Mouse (Mus musculus) CD4-positive helper T cell, adult 2 months (primary cell): ENCODE measurements around the gene Nav3.

ENCODE experiments used
- DNase-seq: peaks from one replicate; pipeline ENCODE4 v3.0.0-alpha.2; 2012; ENCODE audit warnings: low read depth, missing footprints, low spot score

Nav3 gene

DNA sequence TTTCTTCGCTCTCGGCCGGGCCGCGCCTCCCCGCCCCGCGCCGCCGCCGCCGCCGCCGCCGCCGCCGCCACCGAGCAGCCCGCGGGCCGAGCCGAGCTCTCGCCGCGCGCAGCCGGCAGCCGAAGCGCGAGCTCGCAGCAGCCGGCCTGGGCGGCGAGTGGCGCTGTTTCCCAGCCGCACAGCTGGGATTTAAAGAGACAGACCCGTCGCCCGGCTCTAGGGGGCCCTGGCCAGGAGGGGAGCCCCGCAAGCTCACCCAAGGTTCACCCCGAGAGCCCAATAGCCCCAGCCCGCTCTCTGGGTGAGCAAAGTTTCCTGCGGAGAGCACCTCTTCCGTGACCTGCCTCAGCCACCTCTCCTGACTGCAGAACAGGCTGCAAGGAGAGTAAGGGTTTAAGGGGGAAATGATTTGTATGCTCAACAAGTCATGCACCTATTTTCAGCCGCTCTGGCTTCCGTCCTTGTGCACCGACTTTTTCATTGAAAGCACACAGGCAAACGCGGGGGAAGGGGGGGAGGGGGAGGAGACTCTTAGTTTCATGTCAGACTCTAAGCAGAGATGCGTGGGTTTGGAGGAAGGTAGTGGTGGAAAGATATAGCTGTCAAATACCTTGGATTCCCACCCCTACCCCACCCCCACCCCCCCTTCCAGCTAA, at the start of gene Nav3:
Nav3 (minus strand) TSS at position 367 of the 656 bp plus-strand sequence.
- no peak for DNase-seq

DNA sequence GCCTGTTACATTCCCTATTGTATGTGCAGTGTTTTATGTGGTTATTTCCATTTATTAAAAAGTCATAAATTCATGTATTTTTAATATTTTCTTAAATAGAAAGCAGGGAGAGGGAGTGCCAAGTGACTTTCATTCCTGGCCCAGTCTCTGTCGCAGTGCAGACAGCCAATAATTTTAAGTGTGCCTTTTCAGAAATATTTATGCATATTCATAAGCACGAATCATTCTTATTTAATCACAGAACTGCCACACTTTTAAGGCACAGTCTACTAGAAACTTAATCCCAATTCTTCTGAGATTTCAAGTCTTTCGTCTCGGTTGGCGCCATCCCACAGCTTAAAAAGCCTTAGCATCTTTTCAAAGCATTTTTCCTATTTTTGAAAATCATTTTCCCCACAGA, 29.3 kb upstream of the Nav3 start:
- no peak for DNase-seq

DNA sequence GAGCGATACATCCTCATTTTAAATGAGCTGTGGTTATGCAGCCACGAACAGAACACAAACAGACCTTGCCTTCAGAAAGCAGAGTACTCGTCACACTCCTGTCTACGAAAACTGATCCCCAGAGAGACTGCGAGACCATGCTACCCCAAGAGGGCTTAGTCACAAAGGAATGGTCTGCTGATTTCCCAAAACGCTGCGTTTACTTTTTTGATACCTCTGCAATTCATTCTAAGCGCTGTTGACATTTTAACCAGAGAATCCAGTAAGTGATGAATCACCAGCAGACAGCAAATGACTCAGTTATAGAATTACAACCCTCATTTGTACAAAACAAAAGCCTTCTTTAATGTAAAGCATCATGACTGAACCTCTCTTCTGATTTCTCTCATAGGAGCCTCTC, 28.8 kb upstream of the Nav3 start:
- DNase-seq, result no peak

DNA sequence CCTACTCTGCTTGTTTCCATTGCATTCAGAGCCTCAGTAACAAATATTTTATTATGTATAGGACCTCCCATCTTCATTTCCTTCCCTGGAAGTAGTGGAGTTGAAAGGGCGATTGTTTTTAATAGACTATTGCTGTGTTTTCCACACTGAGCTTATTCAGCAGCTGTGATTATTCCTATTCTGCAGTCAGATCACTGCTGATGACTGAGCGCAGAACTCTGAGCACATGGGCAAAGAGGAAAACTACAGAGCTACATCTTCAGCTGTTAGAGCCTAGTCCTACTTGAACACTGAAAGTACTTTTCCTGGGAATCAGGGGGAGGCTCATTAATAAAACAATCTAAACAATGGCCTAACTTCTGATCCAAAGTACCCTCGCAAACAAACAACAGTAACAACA, 23.2 kb upstream of the Nav3 start:
- no peak for DNase-seq

DNA sequence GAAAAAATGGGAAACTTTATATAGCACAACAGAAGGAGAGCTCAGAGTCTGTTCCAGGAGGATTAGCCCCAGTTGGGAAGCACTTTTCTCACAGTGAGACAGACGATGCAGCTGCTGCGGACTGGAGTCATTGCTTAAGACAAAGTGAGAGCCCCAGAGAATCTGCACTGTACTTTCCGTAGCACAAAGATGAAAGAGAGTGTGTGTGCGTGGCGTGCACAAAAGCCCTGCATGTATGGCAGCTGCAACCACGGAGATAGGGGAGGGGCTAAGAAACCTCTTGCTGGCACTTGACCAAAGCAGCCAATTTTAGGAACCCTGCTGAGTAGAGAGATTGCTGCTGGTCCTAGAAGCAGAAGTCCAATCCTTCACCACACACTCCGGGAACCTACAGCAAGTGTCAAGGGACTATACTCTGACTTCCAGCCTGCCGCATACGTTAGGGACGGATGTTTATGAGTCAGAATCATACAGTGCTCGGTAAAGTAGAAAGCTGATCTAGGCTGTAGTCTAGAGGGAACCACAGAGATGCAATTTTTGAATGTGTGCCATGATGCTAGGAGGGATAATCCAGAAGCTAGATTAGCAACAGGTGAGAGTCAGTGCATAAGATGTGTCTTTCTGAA, 21.8 kb upstream of the Nav3 start:
- DNase-seq, result no peak

DNA sequence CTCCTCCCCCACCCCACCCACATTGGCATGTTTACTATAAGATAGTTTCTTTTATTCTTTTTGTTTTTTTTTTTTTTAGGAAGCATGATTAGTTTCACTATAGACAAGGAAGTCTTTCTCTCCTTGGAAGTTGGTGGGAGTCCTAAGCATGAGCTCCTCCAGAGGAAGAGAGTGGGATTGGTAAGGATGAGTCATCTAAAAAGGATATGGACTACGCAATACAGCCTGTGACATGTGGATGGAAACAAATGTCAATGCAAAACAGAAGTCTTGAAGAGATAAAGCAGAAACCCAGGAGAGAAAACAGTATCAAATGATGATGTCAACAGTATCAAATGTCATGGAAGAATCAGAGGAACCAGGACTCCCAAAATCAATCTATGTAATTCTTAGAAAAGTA, 18.1 kb upstream of the Nav3 start:
- no peak for DNase-seq

DNA sequence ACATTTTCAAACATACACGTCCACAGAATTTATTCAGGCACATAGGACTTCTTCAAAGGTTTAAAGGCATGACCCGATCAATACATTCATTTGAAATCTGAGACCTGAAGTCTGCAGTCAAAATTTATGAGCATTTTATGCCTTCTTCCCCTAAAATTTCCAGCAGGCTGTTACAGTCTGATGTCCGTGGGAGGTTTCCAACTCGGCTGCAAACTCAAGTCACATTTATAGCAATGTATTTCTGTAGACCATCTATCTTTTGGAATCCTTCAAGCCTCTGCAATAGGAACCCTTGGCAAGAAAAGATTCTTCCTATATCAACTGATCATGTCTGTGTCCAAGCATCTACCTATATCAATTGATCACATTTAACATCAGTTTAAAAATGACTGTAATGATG, 13.4 kb upstream of the Nav3 start:
- no peak for DNase-seq

DNA sequence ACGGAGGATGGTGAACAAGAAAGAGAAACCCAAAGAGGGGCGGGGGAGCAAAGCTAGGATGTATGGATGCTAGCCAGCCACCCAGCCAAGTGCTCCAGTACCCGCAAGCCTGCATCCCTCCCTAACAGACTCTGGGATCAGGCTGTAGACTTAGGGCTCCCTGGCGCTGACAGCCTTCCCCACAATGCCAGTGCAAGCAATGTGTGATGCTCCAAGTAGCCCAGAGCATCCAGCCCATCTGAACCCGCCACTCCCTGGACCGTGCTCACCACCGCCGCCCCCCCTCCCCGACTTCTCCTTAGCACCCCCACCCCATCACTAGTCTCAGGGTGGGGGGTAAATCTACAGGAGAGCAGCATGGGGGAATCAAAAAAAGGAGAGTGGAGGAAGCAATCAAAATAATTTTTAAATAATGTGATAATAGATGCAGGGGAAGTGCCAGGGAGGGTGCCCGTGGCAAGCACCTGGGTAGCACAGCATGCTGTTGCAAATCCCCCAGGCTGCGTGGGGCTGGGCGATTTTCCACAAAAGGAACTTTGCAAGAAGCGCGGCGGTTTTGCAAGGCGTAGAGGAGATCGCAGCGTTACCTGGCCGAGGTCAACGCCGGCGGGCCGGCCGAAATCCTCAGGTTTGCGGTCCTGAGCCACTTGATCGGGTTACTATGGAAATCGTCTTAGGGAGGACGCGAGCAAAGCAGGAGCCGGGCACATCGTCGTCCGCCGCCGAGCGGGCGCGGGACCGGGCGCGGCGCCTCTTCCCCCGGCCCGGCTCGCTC, 754 bp downstream of the Nav3 start:
- no peak for DNase-seq

DNA sequence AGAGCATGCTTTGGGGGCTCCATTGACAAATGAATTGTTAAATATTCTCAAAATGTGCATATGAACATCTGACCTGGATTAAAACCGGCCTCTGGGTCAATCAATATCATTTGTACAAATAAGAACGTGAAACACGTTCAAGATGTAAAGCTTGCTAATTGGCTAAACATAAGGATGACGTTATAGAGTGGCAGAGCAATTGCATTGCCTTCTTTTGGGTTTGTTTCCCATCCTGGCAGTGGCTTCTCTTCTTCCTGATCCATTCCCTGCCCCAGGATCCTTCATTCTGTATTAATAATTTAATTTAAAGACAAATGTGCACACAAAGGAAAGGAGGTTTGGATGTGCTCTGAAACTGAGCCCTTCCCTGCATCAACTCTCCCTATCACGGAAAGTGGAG, 2.4 kb downstream of the Nav3 start:
- DNase-seq, result no peak

DNA sequence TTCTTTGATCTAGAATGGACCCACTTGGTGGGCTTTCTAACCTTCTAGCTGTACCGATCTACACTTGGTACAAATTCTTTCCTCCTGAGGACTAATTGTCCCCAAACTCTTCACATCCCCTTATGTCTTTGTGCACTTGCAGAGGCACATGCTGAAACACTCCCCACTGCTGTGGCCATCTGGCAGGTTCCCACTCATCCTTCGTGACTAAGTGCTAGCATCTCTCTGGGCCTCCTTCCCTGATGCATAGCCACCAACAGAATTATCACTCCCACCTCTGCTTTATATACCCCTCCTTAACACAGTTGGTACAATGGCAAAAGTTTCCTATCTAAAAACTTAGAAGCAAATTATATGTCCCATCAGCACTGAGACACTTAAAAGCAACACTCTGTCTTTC, 15.6 kb downstream of the Nav3 start:
- DNase-seq, result no peak

DNA sequence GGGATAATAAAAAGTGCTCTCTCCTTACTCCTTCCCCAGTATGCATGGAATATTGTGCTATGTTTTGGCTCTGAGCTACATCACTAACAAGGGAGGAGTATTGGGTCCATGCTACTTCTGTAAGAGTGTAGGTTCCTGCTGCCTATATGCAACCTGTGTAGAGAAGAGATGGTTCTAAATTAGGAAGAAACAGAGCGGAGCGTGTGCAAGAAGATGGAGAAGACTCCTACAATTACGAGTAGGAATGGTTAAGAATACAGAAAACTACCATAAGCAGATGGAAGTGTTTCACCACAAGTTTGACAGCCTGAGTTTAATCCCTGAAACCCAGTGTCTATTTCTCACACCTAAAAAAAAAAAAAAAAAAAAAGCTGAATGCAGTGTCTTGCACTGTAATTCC, 24.9 kb downstream of the Nav3 start:
- DNase-seq, result no peak

DNA sequence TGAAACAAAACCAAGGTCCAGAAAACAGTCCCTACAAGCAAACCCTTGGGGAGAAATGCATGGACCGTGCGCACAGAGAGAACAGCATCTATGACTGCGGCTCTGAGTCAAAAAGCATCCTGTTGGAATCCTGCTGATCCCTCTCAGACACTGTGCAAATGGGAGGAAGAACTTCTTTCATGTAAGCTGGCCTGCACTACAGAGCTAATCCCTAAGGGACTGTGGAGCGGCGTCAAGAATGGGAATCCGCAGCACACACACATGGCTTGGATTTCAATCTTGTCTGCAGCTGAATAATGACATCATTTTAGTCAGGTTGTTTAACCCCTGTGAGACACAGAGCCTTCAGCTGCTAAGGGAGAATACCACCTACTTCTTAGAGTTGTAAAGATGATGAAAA, 26.4 kb downstream of the Nav3 start:
- no peak for DNase-seq

DNA sequence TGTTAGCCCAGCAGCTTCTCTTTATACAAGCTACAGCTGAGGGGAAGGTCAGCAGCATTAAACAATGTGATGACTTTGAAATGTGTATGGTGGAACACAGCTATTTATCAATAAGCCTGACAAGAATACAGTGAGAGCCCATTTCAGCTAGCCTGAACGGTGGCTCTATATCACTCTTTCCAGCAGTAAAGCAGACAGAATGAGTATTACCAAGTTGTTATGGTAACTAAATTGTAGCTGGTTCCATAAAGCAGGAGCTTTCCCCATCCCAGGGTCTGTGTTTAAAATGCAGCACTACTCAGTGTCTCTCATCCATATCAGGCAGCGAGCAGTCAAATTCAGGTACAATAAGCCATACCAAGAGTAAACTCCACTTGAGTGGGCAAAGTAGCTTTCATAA, 27.0 kb downstream of the Nav3 start:
- no peak for DNase-seq

DNA sequence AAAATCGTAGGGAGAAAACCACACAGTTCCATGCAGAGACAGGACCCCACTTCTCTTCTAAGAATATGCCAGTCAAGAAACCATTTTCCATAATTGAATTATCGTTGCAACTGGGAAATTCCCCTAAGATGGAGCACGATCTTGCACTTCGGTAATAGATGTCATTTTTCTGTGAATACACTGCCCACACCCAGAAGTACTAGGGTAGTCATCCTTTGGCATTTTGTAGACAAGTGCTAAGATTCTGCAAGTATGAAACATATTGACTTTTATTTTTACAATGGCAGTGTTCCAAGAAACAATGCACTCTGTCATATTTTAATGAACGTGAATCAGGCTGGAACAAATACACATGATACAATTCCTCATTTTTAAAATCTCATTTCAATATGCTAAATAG, 34.5 kb downstream of the Nav3 start:
- DNase-seq, result no peak

DNA sequence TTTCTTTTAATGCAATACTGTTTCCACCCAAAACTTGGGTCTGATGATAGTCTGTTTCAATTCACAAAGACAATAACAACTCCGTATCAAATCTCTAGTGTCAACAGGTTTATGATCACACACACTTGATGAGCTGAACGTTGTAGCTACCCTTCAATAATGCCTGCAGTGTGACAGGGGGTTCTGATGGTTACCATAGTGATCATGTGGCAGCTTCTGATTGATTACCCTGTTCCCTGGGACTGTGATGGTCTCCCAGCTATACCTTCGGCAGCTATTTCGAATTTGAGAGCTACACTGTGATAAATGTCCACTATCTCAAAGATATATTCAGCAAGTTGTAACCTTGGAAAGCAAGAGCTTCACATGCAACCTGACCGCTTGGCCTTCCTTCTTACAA, 39.0 kb downstream of the Nav3 start:
- DNase-seq, result no peak

DNA sequence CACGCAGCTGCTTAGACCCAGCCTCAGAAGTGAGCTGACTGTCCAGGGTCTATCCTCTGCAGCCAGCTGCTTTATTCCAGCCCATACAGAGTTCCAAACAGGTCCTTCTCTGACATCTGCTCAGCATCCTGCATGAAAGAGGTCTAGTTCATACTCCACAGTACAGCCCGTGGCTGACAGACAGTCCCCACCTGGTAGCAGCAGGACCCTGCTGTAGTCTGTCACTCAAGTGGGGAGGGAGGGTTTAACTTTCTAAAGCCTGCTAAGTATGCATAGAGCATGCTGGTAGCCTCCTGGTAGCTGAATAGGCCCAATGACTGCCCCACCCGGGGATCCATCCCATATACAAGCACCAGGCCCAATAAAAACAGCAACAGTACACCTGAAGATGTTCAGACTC, 40.4 kb downstream of the Nav3 start:
- DNase-seq, result no peak

DNA sequence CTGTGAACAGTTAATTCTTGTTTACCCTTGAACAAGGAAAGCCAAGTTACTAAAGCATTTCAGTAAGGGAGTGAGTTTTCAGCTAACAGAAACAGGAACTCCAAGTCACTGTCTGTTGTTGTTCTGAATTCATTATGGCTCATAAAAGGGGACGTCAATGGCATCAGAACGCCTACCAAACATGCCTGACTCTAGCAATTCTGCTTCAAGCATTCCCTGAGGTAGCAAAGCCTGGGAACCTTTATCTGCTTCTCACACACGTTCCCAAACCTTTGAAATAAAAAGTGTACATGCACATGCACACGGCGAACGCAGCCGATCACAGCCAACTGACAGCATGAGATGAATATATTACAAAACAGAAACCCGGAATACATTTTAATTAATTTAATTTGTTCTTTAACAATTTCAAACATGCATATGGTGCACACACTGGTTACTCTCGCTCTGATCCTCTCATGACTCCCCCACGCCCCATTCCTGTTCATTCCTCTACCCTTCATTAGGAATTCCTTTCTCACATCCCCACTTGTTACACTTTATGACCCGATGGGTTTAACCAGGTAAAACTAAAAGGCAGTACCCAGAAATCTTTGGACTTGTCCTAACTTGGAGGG, 42.6 kb downstream of the Nav3 start:
- DNase-seq, result no peak

DNA sequence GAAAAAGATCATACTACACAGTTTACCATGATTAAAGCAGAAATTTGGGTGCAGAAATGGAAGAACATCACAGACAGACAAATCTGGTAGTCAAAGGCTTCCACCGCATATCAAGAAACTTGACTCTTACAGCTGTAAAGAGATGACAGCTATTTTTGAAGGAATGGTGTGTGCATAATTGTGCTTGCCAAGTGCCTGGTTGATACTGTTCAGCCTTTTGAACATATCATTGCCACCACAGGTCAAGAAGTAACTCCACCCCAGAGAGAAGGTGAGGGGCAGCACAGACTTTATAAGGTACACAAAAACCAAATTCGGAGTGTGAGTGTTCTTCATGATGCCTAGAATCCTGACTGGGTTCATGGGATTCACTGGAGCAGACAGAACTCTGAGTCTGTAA, 53.1 kb downstream of the Nav3 start:
- no peak for DNase-seq

DNA sequence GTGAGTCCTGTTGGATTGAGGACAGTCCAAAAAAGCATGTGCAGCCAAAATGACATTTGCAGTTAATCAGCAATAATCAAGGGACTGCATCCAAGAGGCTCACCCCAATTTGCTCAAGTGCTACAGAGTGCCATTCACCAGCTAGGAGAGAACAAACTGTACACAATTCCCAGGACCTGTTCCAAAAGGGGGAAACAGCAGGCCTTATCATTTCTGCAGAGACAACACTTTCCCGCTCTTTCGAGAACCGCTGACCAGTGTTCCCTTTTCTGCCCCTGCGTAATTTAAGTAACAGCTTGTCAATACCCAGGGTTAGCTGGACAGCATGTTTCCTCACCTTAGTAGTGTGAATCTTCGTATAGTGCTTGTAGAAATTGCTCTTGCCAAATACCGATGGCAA, 55.4 kb downstream of the Nav3 start:
- DNase-seq, result no peak

DNA sequence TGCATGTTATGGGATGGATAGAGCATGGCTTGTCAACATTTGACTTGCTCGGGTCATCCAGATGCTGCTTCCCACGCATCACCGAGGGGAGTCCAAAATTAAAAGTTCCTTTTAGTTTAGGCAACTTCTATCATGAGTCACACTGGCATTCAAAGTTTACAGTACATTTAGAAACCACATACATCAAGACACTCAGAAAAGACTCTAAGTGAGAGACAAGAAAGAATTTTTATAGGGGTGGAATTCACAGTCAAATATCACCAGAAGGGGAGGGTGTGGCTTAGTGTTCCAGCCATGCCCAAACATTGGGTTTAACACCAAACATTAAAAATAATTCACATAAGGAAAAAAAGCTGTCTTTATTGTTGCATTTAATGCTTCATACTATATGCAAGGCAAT, 57.4 kb downstream of the Nav3 start:
- no peak for DNase-seq

DNA sequence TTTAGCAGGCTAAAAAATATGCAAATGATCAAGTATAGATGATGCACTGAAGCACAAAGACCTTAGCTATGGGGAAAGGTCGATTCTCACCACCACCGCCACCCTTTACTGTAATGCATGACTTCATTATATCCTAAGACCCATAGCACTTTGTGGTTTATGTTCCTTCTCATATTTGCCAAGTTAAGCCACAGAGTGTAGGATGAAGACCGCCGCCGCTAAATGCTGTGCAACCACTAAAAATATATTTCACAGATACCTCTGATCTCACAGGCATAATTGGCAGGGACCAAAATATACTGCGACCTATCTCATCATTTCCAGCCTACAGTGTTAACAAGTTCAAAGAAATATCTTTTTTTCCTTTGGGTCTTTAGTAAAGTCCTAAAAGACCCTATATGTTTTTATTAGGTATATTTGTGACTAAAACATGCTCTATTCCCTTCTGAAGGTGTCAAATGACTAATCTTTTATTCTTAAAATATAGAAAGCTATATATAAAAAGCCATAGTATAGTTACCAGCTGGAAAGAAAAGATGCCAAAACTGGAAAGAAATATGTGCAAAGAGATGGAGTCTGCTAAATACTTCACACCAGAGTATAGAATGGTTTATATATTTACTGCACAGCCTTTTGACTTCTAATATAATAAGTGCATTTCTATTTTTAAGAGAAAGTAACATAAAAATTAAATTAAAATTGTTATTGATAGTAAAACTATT, 69.4 kb downstream of the Nav3 start:
- no peak for DNase-seq
